Mouse (Mus musculus) ES-Bruce4 (cell line): Measurements from ENCODE around the gene Tex9. TPM values are rescaled to one million over a fixed set of nuclear protein-coding genes. Genes with fewer than 3 reads are reported as not detected.

Source experiments
- H3K27ac ChIP-seq: 2 replicates; pipeline ENCODE4 v1.5.1; 2012; ENCODE audit warnings: low read length, inconsistent platforms; ENCODE audit not compliant: insufficient read depth
- H3K27me3 ChIP-seq: 2 replicates; pipeline ENCODE4 v1.6.1; 2012; ENCODE audit warnings: mild to moderate bottlenecking, low read length, inconsistent platforms; ENCODE audit not compliant: control insufficient read depth, poor library complexity, insufficient read depth, severe bottlenecking
- H3K36me3 ChIP-seq: 2 replicates; pipeline ENCODE4 v1.6.1; 2012; ENCODE audit warnings: inconsistent platforms, mild to moderate bottlenecking, low read length, moderate library complexity; ENCODE audit not compliant: control insufficient read depth, poor library complexity, insufficient read depth, severe bottlenecking
- H3K4me1 ChIP-seq: one replicate; pipeline ENCODE4 v1.8.1; 2011; ENCODE audit warnings: low read length; ENCODE audit not compliant: control insufficient read depth, insufficient read depth
- H3K4me3 ChIP-seq: 2 replicates; pipeline ENCODE4 v1.5.1; 2011; ENCODE audit warnings: low read depth, mild to moderate bottlenecking, low read length
- H3K9ac ChIP-seq: 2 replicates; pipeline ENCODE4 v1.6.1; 2012; ENCODE audit warnings: low read depth, mild to moderate bottlenecking, inconsistent platforms; ENCODE audit not compliant: poor library complexity, severe bottlenecking
- H3K9me3 ChIP-seq: replicated peaks from 2 replicates; pipeline ENCODE4 v1.6.1; 2012; ENCODE audit warnings: mild to moderate bottlenecking, low read length, inconsistent platforms; ENCODE audit not compliant: control insufficient read depth, poor library complexity, insufficient read depth, severe bottlenecking
- CTCF ChIP-seq: IDR thresholded peaks from one replicate; pipeline ENCODE4 v1.8.1; 2011; ENCODE audit warnings: low read depth, low read length
- EP300 ChIP-seq: IDR thresholded peaks from 2 replicates; pipeline ENCODE4 v1.6.1; 2011; ENCODE audit warnings: low read depth, low read length; ENCODE audit not compliant: insufficient read depth
- POLR2A ChIP-seq: IDR thresholded peaks from one replicate; pipeline ENCODE4 v1.8.1; 2011; ENCODE audit warnings: low read length; ENCODE audit not compliant: insufficient read depth
- polyA plus RNA-seq: library from polyadenylated mRNA; stranded (reverse); fragments of >200 nt; gene quantifications from 2 replicates; pipeline ENCODE4 v1.2.4, GENCODE M21; 2011; ENCODE audit warnings: low read depth; ENCODE audit not compliant: missing spikeins, insufficient read depth, insufficient read length

Gene Tex9
- polyA plus RNA-seq, 1 experiment = 43.3 TPM

DNA sequence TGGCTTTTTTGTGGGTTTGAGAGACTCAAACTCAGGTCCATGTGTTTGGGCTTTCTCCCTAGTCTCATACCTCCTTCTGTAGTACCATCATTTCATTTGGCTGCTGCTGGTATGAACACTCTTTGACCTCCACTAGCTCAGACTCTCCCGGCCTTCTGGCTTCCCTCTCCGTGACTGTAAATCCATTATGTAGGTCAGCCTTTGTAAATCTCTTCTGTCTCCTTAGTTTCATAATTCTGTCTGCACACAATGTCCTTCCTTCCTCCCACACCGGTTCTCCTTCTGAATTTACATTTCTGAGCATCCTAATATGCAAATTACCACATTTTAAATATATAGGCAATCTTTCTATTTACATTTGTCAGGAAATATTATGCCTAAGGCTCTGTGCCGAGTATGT lies 64.2 kb downstream of the Tex9 start:
- Histone ChIP-seq H3K27ac (no peak overlapping the region), H3K9ac (no peak overlapping the region), H3K9me3 (no peaks in the 10 kb centered on the region), H3K27me3 (no peaks in the 10 kb centered on the region), H3K36me3 (no peaks in the 10 kb centered on the region), H3K4me3 (no peak overlapping the region), H3K4me1 (no peaks in the 10 kb centered on the region)
- TF ChIP-seq EP300 = no peak

DNA sequence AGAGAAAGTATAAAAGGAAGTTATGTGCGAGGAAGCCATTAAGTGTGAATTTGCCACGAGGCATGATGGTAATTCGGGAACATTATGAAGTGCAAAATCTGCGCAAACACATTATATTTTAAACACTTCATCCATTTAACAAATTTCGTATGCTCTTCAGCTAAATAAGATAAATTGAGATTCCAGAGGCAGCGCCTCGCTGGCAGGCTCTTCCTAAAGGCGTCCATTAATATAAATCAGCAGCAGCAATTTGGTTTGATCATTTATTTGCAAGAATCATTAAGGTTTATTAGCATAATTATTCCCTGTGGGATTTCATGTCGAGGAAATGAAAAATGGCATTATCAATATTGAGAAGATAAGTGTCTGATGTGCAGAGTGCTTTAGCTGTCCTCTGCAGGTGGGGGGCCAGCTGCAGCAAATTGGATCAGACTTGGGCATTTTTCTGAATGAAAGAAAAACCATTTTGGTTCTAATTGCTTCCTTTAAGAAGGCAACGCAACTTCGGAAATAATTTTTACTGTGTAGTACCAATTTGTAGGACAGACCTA lies 66.6 kb downstream of the Tex9 start:
- Histone ChIP-seq H3K9ac (no peak overlapping the region), H3K27me3 (no peaks in the 10 kb centered on the region), H3K27ac (no peak overlapping the region), H3K4me3 (no peak overlapping the region), H3K9me3 (0 out of 2 replicates have a peak, but pooled peaks cover 2% of the 10 kb centered on the region), H3K4me1 (no peaks in the 10 kb centered on the region), H3K36me3 (no peaks in the 10 kb centered on the region)
- TF ChIP-seq CTCF (no peak), EP300 (no peak), POLR2A (no peak)

DNA sequence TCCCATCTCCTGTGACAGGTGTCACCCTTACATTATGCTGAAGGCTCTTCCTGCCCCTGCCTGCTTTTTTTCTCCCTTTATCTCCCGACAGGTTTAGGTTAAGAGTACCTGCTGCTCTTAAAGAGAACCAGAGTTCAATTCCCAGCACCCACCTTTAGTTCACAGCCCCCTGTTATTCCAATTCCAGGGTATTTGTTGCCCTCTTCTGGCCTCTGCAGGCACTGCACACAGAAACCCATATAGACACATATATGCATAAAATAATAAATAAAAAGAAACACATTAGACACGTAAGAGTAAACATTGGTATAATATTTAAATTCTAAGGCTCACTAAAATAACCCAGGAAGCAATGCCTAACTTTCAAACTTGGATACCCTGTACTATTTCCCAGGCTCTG lies 69.3 kb downstream of the Tex9 start:
- Histone ChIP-seq H3K27me3 (no peaks in the 10 kb centered on the region), H3K36me3 (no peaks in the 10 kb centered on the region), H3K9ac (no peak overlapping the region), H3K4me1 (no peaks in the 10 kb centered on the region), H3K4me3 (no peak overlapping the region), H3K27ac (no peak overlapping the region), H3K9me3 (0 out of 2 replicates have a peak, but pooled peaks cover 2% of the 10 kb centered on the region)
- TF ChIP-seq EP300 = no peak
- no peak for TF ChIP-seq CTCF
- TF ChIP-seq POLR2A = no peak

DNA sequence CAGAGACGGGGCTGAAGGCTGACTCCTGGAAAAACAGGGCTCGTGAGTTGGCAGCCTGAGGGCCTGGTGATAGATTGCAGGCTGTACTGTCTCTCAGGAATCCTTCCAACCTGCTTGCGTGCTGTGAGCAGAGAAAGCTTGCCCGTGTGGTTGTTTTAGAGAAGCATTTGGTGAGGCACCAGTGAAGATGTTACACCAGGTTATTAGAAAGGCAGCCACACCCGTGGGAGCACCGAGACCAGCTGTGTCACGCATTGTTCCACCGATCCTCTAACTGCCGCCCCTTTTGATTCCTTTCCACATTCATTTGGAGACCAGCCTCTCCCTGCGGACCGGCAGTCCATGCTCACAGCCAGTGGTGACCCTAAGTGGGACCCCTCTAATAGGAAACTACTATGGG lies 69.7 kb downstream of the Tex9 start:
- H3K27ac ChIP-seq = no peak overlapping the region

DNA sequence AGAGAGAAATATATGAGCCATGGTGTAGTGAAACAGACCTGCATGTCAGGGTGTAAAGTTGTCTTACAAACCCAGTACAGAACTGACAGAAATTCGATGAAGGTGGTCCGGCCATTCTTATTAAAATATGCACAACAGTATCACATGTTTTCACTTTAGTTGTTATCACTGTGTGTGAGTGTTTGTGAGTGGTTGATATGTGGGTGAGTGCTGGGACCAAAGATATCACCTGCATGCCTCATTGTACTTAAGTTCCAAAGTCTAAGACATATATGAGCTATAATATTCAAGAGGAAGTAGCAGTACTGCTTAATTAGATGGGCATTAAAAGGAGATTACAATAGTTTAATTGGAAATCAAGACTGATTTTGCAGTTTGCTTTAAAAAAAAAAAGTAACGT lies 71.5 kb downstream of the Tex9 start:
- no peak overlapping the region for H3K27ac ChIP-seq
- no peaks in the 10 kb centered on the region for H3K36me3 ChIP-seq
- H3K9me3 ChIP-seq = 0 out of 2 replicates have a peak, but pooled peaks cover 2% of the 10 kb centered on the region
- TF ChIP-seq EP300 = no peak
- TF ChIP-seq POLR2A = no peak
- no peak for TF ChIP-seq CTCF
- H3K9ac ChIP-seq = no peak overlapping the region
- H3K4me1 ChIP-seq = no peaks in the 10 kb centered on the region
- H3K4me3 ChIP-seq = no peak overlapping the region
- no peaks in the 10 kb centered on the region for H3K27me3 ChIP-seq

More for the DNA sequence above, 69.7 kb downstream of the Tex9 start:
- H3K36me3 ChIP-seq = no peaks in the 10 kb centered on the region
- TF ChIP-seq EP300 (no peak), CTCF (no peak), POLR2A (no peak)
- no peaks in the 10 kb centered on the region for H3K27me3 ChIP-seq
- 0 out of 2 replicates have a peak, but pooled peaks cover 2% of the 10 kb centered on the region for H3K9me3 ChIP-seq
- no peak overlapping the region for H3K4me3 ChIP-seq
- no peak overlapping the region for H3K9ac ChIP-seq
- no peaks in the 10 kb centered on the region for H3K4me1 ChIP-seq

DNA sequence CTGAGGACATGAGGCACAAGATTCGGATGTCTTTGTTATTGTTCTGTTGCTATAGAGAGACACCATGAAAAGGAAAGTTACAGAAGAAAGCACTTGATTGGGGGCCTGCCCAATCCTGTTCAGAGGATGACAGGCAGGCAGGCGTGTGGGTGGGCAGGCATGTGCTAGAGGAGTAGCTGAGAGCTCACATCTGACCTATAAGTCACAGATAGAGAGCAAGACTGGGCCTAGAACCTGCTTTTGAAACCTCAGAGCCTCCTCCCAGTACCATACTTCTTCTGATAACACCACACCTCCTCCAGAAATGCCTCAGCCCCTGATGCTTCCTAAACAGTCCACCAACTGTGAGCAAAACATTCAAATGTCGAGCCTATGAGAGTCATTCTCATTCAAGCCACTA lies 73.6 kb downstream of the Tex9 start:
- TF ChIP-seq CTCF (no peak), POLR2A (no peak), EP300 (no peak)
- Histone ChIP-seq H3K27ac (no peak overlapping the region), H3K36me3 (no peaks in the 10 kb centered on the region), H3K9me3 (0 out of 2 replicates have a peak, but pooled peaks cover 2% of the 10 kb centered on the region), H3K4me3 (no peak overlapping the region), H3K4me1 (no peaks in the 10 kb centered on the region), H3K27me3 (no peaks in the 10 kb centered on the region), H3K9ac (no peak overlapping the region)
